Mouse (Mus musculus): Measurements from ENCODE around the gene Olfr1102. TPM values are rescaled to one million over a fixed set of nuclear protein-coding genes. Genes with fewer than 3 reads are reported as not detected.

Olfr1102 gene
- not detected in 2 replicates for polyA plus RNA-seq (2016; fragmentation: Nextera tagmentation; extraction: Ambion mirVana)

GRCm38 (mm10) chr2:86998098-86998497, at the start of gene Olfr1102:
Gene Olfr1102, plus strand, starts transcription at chr2:86998398.
- Histone ChIP-seq H3K9ac (no peak within 1 kb of the TSS), H3K27ac (no peak within 1 kb of the TSS), H3K27me3 (no peaks in the 10 kb centered on the region), H3K4me1 (no peaks in the 10 kb centered on the region), H3K4me2 (replicated peaks) (no peak within 1 kb of the TSS), H3K36me3 (no peaks in the 10 kb centered on the region), H3K9me3 (no peaks in the 10 kb centered on the region), H3K4me3 (no peak within 1 kb of the TSS)
- ATAC-seq (ENCODE audit: insufficient number of reproducible peaks, insufficient read depth, low FRiP score, low TSS enrichment): no peak

- WGBS: 80% methylated on average over 1 of the region's 1 CpGs
- no peaks in the 10 kb centered on the region for H3K36me3 ChIP-seq
- H3K27ac ChIP-seq: no peak within 1 kb of the TSS
- H3K9ac ChIP-seq: no peak within 1 kb of the TSS
- H3K9me3 ChIP-seq: no peaks in the 10 kb centered on the region
- H3K4me3 ChIP-seq: no peak within 1 kb of the TSS
- no peak within 1 kb of the TSS for H3K4me2 ChIP-seq (replicated peaks)
- no peaks in the 10 kb centered on the region for H3K4me1 ChIP-seq
- no peaks in the 10 kb centered on the region for H3K27me3 ChIP-seq
- ATAC-seq (ENCODE audit: insufficient number of reproducible peaks, insufficient read depth, low FRiP score, low TSS enrichment): no peak
These were observed 37.6 kb upstream of the Olfr1102 start, which contains the start of gene Olfr1099 for GRCm38 (mm10) chr2:86960593-86960992. Gene Olfr1099, minus strand, starts transcription at chr2:86960693.

GRCm38 (mm10) chr2:86979854-86980253, 18.3 kb upstream of the Olfr1102 start, which contains the start of gene Olfr1100:
Gene Olfr1100, minus strand, starts transcription at chr2:86979954.
- H3K27ac ChIP-seq: no peak within 1 kb of the TSS
- no peak within 1 kb of the TSS for H3K9ac ChIP-seq
- H3K4me2 ChIP-seq (replicated peaks): no peak within 1 kb of the TSS
- H3K4me3 ChIP-seq: no peak within 1 kb of the TSS
- no peaks in the 10 kb centered on the region for H3K27me3 ChIP-seq
- no peaks in the 10 kb centered on the region for H3K4me1 ChIP-seq
- H3K36me3 ChIP-seq: no peaks in the 10 kb centered on the region
- ATAC-seq (ENCODE audit: insufficient number of reproducible peaks, insufficient read depth, low FRiP score, low TSS enrichment): no peak
- H3K9me3 ChIP-seq: no peaks in the 10 kb centered on the region
- WGBS: 70% methylated on average over 3 of the region's 3 CpGs

GRCm38 (mm10) chr2:86991121-86991520, 7.1 kb upstream of the Olfr1102 start, which contains the start of gene Olfr1101:
Gene Olfr1101, minus strand, starts transcription at chr2:86991221.
- Histone ChIP-seq H3K36me3 (no peaks in the 10 kb centered on the region), H3K4me2 (replicated peaks) (no peak within 1 kb of the TSS), H3K4me1 (no peaks in the 10 kb centered on the region), H3K9ac (no peak within 1 kb of the TSS), H3K4me3 (no peak within 1 kb of the TSS), H3K27me3 (no peaks in the 10 kb centered on the region), H3K9me3 (no peaks in the 10 kb centered on the region), H3K27ac (no peak within 1 kb of the TSS)
- no peak for ATAC-seq (ENCODE audit: insufficient number of reproducible peaks, insufficient read depth, low FRiP score, low TSS enrichment)
- WGBS: 84% methylated on average over 3 of the region's 3 CpGs

GRCm38 (mm10) chr2:87026980-87027379, 28.8 kb downstream of the Olfr1102 start, which contains the start of gene Olfr1104:
Gene Olfr1104, minus strand, starts transcription at chr2:87027080.
- Histone ChIP-seq H3K4me3 (no peak within 1 kb of the TSS), H3K9me3 (no peaks in the 10 kb centered on the region), H3K9ac (no peak within 1 kb of the TSS), H3K27me3 (no peaks in the 10 kb centered on the region), H3K4me2 (replicated peaks) (no peak within 1 kb of the TSS), H3K4me1 (no peaks in the 10 kb centered on the region), H3K36me3 (no peaks in the 10 kb centered on the region), H3K27ac (no peak within 1 kb of the TSS)
- no peak for ATAC-seq (ENCODE audit: insufficient number of reproducible peaks, insufficient read depth, low FRiP score, low TSS enrichment)
- WGBS: 76% methylated on average over 1 of the region's 1 CpGs

GRCm38 (mm10) chr2:87036431-87036830, 38.2 kb downstream of the Olfr1102 start, which contains the start of gene Olfr1105:
Gene Olfr1105, minus strand, starts transcription at chr2:87036531.
- Histone ChIP-seq H3K4me3 (no peak within 1 kb of the TSS), H3K27ac (no peak within 1 kb of the TSS), H3K36me3 (no peaks in the 10 kb centered on the region), H3K4me1 (no peaks in the 10 kb centered on the region), H3K4me2 (replicated peaks) (no peak within 1 kb of the TSS), H3K9ac (no peak within 1 kb of the TSS), H3K9me3 (no peaks in the 10 kb centered on the region), H3K27me3 (no peaks in the 10 kb centered on the region)
- ATAC-seq (ENCODE audit: insufficient number of reproducible peaks, insufficient read depth, low FRiP score, low TSS enrichment): no peak

GRCm38 (mm10) chr2:87052173-87052572, 54.0 kb downstream of the Olfr1102 start, which contains the start of gene Olfr1106:
Gene Olfr1106, minus strand, starts transcription at chr2:87052273.
- H3K9ac ChIP-seq: no peak within 1 kb of the TSS
- 77% methylated on average over 1 of the region's 1 CpGs for WGBS
- no peak within 1 kb of the TSS for H3K4me2 ChIP-seq (replicated peaks)
- no peak within 1 kb of the TSS for H3K27ac ChIP-seq
- H3K4me1 ChIP-seq: no peaks in the 10 kb centered on the region
- no peak within 1 kb of the TSS for H3K4me3 ChIP-seq
- ATAC-seq (ENCODE audit: insufficient number of reproducible peaks, insufficient read depth, low FRiP score, low TSS enrichment): no peak
- H3K36me3 ChIP-seq: no peaks in the 10 kb centered on the region
- no peaks in the 10 kb centered on the region for H3K9me3 ChIP-seq
- H3K27me3 ChIP-seq: no peaks in the 10 kb centered on the region

Other genes starting within 250 kb of the Olfr1102 start
- not detected in 2 replicates for gene Olfr1090, start 239.4 kb upstream of the Olfr1102 start, polyA plus RNA-seq (2016; fragmentation: Nextera tagmentation; extraction: Ambion mirVana)
- not detected in 2 replicates for gene Olfr1093, start 215.9 kb upstream of the Olfr1102 start, polyA plus RNA-seq (2016; fragmentation: Nextera tagmentation; extraction: Ambion mirVana)
- gene Olfr141, start 188.4 kb upstream of the Olfr1102 start, polyA plus RNA-seq (2016; fragmentation: Nextera tagmentation; extraction: Ambion mirVana): not detected in 2 replicates
- gene Olfr1094, start 173.7 kb upstream of the Olfr1102 start, polyA plus RNA-seq (2016; fragmentation: Nextera tagmentation; extraction: Ambion mirVana): not detected in 2 replicates
- not detected in 2 replicates for gene Olfr1095, start 146.7 kb upstream of the Olfr1102 start, polyA plus RNA-seq (2016; fragmentation: Nextera tagmentation; extraction: Ambion mirVana)
- not detected in 2 replicates for gene Gm13723, start 123.6 kb upstream of the Olfr1102 start, polyA plus RNA-seq (2016; fragmentation: Nextera tagmentation; extraction: Ambion mirVana)
- not detected in 2 replicates for gene Olfr1097, start 106.2 kb upstream of the Olfr1102 start, polyA plus RNA-seq (2016; fragmentation: Nextera tagmentation; extraction: Ambion mirVana)
- gene Olfr1098, start 73.9 kb upstream of the Olfr1102 start, polyA plus RNA-seq (2016; fragmentation: Nextera tagmentation; extraction: Ambion mirVana): not detected in 2 replicates
- gene Olfr1099, start 37.7 kb upstream of the Olfr1102 start, polyA plus RNA-seq (2016; fragmentation: Nextera tagmentation; extraction: Ambion mirVana): not detected in 2 replicates
- not detected in 2 replicates for gene Olfr1100, start 18.4 kb upstream of the Olfr1102 start, polyA plus RNA-seq (2016; fragmentation: Nextera tagmentation; extraction: Ambion mirVana)
- gene Olfr1101, start 7.2 kb upstream of the Olfr1102 start, polyA plus RNA-seq (2016; fragmentation: Nextera tagmentation; extraction: Ambion mirVana): not detected in 2 replicates
- not detected in 2 replicates for gene Olfr1104, start 28.7 kb downstream of the Olfr1102 start, polyA plus RNA-seq (2016; fragmentation: Nextera tagmentation; extraction: Ambion mirVana)
- gene Olfr1105, start 38.1 kb downstream of the Olfr1102 start, polyA plus RNA-seq (2016; fragmentation: Nextera tagmentation; extraction: Ambion mirVana): not detected in 2 replicates
- gene Olfr1106, start 53.9 kb downstream of the Olfr1102 start, polyA plus RNA-seq (2016; fragmentation: Nextera tagmentation; extraction: Ambion mirVana): not detected in 2 replicates
- gene Olfr1107, start 77.4 kb downstream of the Olfr1102 start, polyA plus RNA-seq (2016; fragmentation: Nextera tagmentation; extraction: Ambion mirVana): not detected in 2 replicates
- gene Olfr1109, start 97.6 kb downstream of the Olfr1102 start, polyA plus RNA-seq (2016; fragmentation: Nextera tagmentation; extraction: Ambion mirVana): not detected in 2 replicates
- not detected in 2 replicates for gene Olfr259, start 116.2 kb downstream of the Olfr1102 start, polyA plus RNA-seq (2016; fragmentation: Nextera tagmentation; extraction: Ambion mirVana)
- gene Olfr1110, start 141.9 kb downstream of the Olfr1102 start, polyA plus RNA-seq (2016; fragmentation: Nextera tagmentation; extraction: Ambion mirVana): not detected in 2 replicates
- not detected in 2 replicates for gene Olfr1111, start 154.2 kb downstream of the Olfr1102 start, polyA plus RNA-seq (2016; fragmentation: Nextera tagmentation; extraction: Ambion mirVana)
- gene Olfr1112, start 189.4 kb downstream of the Olfr1102 start, polyA plus RNA-seq (2016; fragmentation: Nextera tagmentation; extraction: Ambion mirVana): not detected in 2 replicates
- gene Olfr1113, start 210.6 kb downstream of the Olfr1102 start, polyA plus RNA-seq (2016; fragmentation: Nextera tagmentation; extraction: Ambion mirVana): not detected in 2 replicates
- not detected in 2 replicates for gene Olfr1115, start 249.6 kb downstream of the Olfr1102 start, polyA plus RNA-seq (2016; fragmentation: Nextera tagmentation; extraction: Ambion mirVana)

Data from embryonic facial prominence, embryonic 12.5 days (tissue).